Mouse (Mus musculus): ENCODE results near the gene Pxt1. TPM values are rescaled to one million over a fixed set of nuclear protein-coding genes. Genes with fewer than 3 reads are reported as not detected.

The Pxt1 gene
- polyA plus RNA-seq, 1 experiment from 2014 or later = not detected

GRCm38 (mm10) chr17:28984724-28985420 lies 41.2 kb upstream of the Pxt1 start:
- Histone ChIP-seq H3K9me3 (ENCODE audit: control insufficient read depth, low read length) (no peaks in the 10 kb centered on the region), H3K4me1 (ENCODE audit: control insufficient read depth, insufficient read depth, low read length) (no peaks in the 10 kb centered on the region), H3K4me2 (ENCODE audit: low read depth, severe bottlenecking) (no peak overlapping the region), H3K4me3 (ENCODE audit: low read depth, low read length) (no peak overlapping the region), H3K9ac (ENCODE audit: low read length) (no peak overlapping the region), H3K27me3 (ENCODE audit: control insufficient read depth, insufficient read depth, low read length) (no peaks in the 10 kb centered on the region), H3K36me3 (ENCODE audit: control insufficient read depth, insufficient read depth, low read length) (peaks cover 5% of the 10 kb centered on the region; the same call in 1 of the 2 replicates), H3K27ac (replicated peaks; ENCODE audit: low read depth, low read length) (no peak overlapping the region)
- no peak for ATAC-seq (ENCODE audit: insufficient number of reproducible peaks, low FRiP score, low TSS enrichment, low read depth)
- WGBS = 84% methylated on average over 1 of the region's 1 CpGs
- DNase-seq (ENCODE audit: low spot score) = no peak

- Histone ChIP-seq H3K27me3 (ENCODE audit: control insufficient read depth, insufficient read depth, low read length) (no peaks in the 10 kb centered on the region), H3K36me3 (ENCODE audit: control insufficient read depth, insufficient read depth, low read length) (peaks cover 13% of the 10 kb centered on the region), H3K27ac (replicated peaks; ENCODE audit: low read depth, low read length) (no peak overlapping the region), H3K4me1 (ENCODE audit: control insufficient read depth, insufficient read depth, low read length) (no peaks in the 10 kb centered on the region), H3K4me3 (ENCODE audit: low read depth, low read length) (no peak overlapping the region), H3K4me2 (ENCODE audit: low read depth, severe bottlenecking) (no peak overlapping the region), H3K9ac (ENCODE audit: low read length) (no peak overlapping the region), H3K9me3 (ENCODE audit: control insufficient read depth, low read length) (no peaks in the 10 kb centered on the region)
- no peak for ATAC-seq (ENCODE audit: insufficient number of reproducible peaks, low FRiP score, low TSS enrichment, low read depth)
- DNase-seq (ENCODE audit: low spot score) = no peak
- 46% methylated on average over 4 of the region's 4 CpGs for WGBS
Observed at GRCm38 (mm10) chr17:28982591-28982990, 39.0 kb upstream of the Pxt1 start.

GRCm38 (mm10) chr17:28981081-28981480 lies 37.4 kb upstream of the Pxt1 start:
- peaks cover 16% of the 10 kb centered on the region for H3K36me3 ChIP-seq (ENCODE audit: control insufficient read depth, insufficient read depth, low read length)
- ATAC-seq (ENCODE audit: insufficient number of reproducible peaks, low FRiP score, low TSS enrichment, low read depth) (no peak), DNase-seq (ENCODE audit: low spot score) (no peak)
- H3K27me3 ChIP-seq (ENCODE audit: control insufficient read depth, insufficient read depth, low read length) = no peaks in the 10 kb centered on the region
- 77% methylated on average over 4 of the region's 4 CpGs for WGBS
- H3K9ac ChIP-seq (ENCODE audit: low read length) = no peak overlapping the region
- H3K4me2 ChIP-seq (ENCODE audit: low read depth, severe bottlenecking) = no peak overlapping the region
- no peak overlapping the region for H3K27ac ChIP-seq (replicated peaks; ENCODE audit: low read depth, low read length)
- no peak overlapping the region for H3K4me3 ChIP-seq (ENCODE audit: low read depth, low read length)
- H3K4me1 ChIP-seq (ENCODE audit: control insufficient read depth, insufficient read depth, low read length) = no peaks in the 10 kb centered on the region
- H3K9me3 ChIP-seq (ENCODE audit: control insufficient read depth, low read length) = no peaks in the 10 kb centered on the region

- H3K9me3 ChIP-seq (ENCODE audit: control insufficient read depth, low read length) = no peaks in the 10 kb centered on the region
- peaks cover 18% of the 10 kb centered on the region for H3K36me3 ChIP-seq (ENCODE audit: control insufficient read depth, insufficient read depth, low read length)
- no peaks in the 10 kb centered on the region for H3K4me1 ChIP-seq (ENCODE audit: control insufficient read depth, insufficient read depth, low read length)
- no peak overlapping the region for H3K27ac ChIP-seq (replicated peaks; ENCODE audit: low read depth, low read length)
- no peaks in the 10 kb centered on the region for H3K27me3 ChIP-seq (ENCODE audit: control insufficient read depth, insufficient read depth, low read length)
- no peak overlapping the region for H3K4me3 ChIP-seq (ENCODE audit: low read depth, low read length)
- 93% methylated on average over 4 of the region's 4 CpGs for WGBS
- no peak overlapping the region for H3K4me2 ChIP-seq (ENCODE audit: low read depth, severe bottlenecking)
- no peak for DNase-seq (ENCODE audit: low spot score)
- no peak overlapping the region for H3K9ac ChIP-seq (ENCODE audit: low read length)
- no peak for ATAC-seq (ENCODE audit: insufficient number of reproducible peaks, low FRiP score, low TSS enrichment, low read depth)
Observed at GRCm38 (mm10) chr17:28979091-28979490, 35.5 kb upstream of the Pxt1 start.

- no peaks in the 10 kb centered on the region for H3K9me3 ChIP-seq (ENCODE audit: control insufficient read depth, low read length)
Observed at GRCm38 (mm10) chr17:28970122-28970521, 26.5 kb upstream of the Pxt1 start.

GRCm38 (mm10) chr17:28967021-28967610 lies 23.5 kb upstream of the Pxt1 start:
- 72% methylated on average over 11 of the region's 11 CpGs for WGBS
- ATAC-seq (ENCODE audit: insufficient number of reproducible peaks, low FRiP score, low TSS enrichment, low read depth) (no peak), DNase-seq (ENCODE audit: low spot score) (no peak)
- Histone ChIP-seq H3K4me3 (ENCODE audit: low read depth, low read length) (no peak overlapping the region), H3K9ac (ENCODE audit: low read length) (no peak overlapping the region), H3K4me1 (ENCODE audit: control insufficient read depth, insufficient read depth, low read length) (no peaks in the 10 kb centered on the region), H3K27ac (replicated peaks; ENCODE audit: low read depth, low read length) (no peak overlapping the region), H3K27me3 (ENCODE audit: control insufficient read depth, insufficient read depth, low read length) (no peaks in the 10 kb centered on the region), H3K36me3 (ENCODE audit: control insufficient read depth, insufficient read depth, low read length) (peaks cover 37% of the 10 kb centered on the region), H3K9me3 (ENCODE audit: control insufficient read depth, low read length) (no peaks in the 10 kb centered on the region), H3K4me2 (ENCODE audit: low read depth, severe bottlenecking) (no peak overlapping the region)

More at GRCm38 (mm10) chr17:28970122-28970521, 26.5 kb upstream of the Pxt1 start:
- DNase-seq (ENCODE audit: low spot score) (no peak), ATAC-seq (ENCODE audit: insufficient number of reproducible peaks, low FRiP score, low TSS enrichment, low read depth) (no peak)
- Histone ChIP-seq H3K27ac (replicated peaks; ENCODE audit: low read depth, low read length) (no peak overlapping the region), H3K4me2 (ENCODE audit: low read depth, severe bottlenecking) (no peak overlapping the region), H3K9ac (ENCODE audit: low read length) (no peak overlapping the region), H3K27me3 (ENCODE audit: control insufficient read depth, insufficient read depth, low read length) (no peaks in the 10 kb centered on the region), H3K36me3 (ENCODE audit: control insufficient read depth, insufficient read depth, low read length) (peaks cover 32% of the 10 kb centered on the region), H3K4me1 (ENCODE audit: control insufficient read depth, insufficient read depth, low read length) (no peaks in the 10 kb centered on the region), H3K4me3 (ENCODE audit: low read depth, low read length) (no peak overlapping the region)

GRCm38 (mm10) chr17:28961596-28961995 lies 18.0 kb upstream of the Pxt1 start:
- Histone ChIP-seq H3K27ac (replicated peaks; ENCODE audit: low read depth, low read length) (no peak overlapping the region), H3K9me3 (ENCODE audit: control insufficient read depth, low read length) (no peaks in the 10 kb centered on the region), H3K4me1 (ENCODE audit: control insufficient read depth, insufficient read depth, low read length) (no peaks in the 10 kb centered on the region), H3K4me3 (ENCODE audit: low read depth, low read length) (no peak overlapping the region), H3K4me2 (ENCODE audit: low read depth, severe bottlenecking) (no peak overlapping the region), H3K36me3 (ENCODE audit: control insufficient read depth, insufficient read depth, low read length) (peaks cover 33% of the 10 kb centered on the region), H3K9ac (ENCODE audit: low read length) (no peak overlapping the region), H3K27me3 (ENCODE audit: control insufficient read depth, insufficient read depth, low read length) (no peaks in the 10 kb centered on the region)
- no peak for DNase-seq (ENCODE audit: low spot score)
- ATAC-seq (ENCODE audit: insufficient number of reproducible peaks, low FRiP score, low TSS enrichment, low read depth) = no peak
- 93% methylated on average over 10 of the region's 10 CpGs for WGBS

- H3K9me3 ChIP-seq (ENCODE audit: control insufficient read depth, low read length) = no peaks in the 10 kb centered on the region
- H3K27me3 ChIP-seq (ENCODE audit: control insufficient read depth, insufficient read depth, low read length) = no peaks in the 10 kb centered on the region
- 85% methylated on average over 10 of the region's 10 CpGs for WGBS
- H3K4me1 ChIP-seq (ENCODE audit: control insufficient read depth, insufficient read depth, low read length) = no peaks in the 10 kb centered on the region
- ATAC-seq (ENCODE audit: insufficient number of reproducible peaks, low FRiP score, low TSS enrichment, low read depth) (no peak), DNase-seq (ENCODE audit: low spot score) (no peak)
- no peak overlapping the region for H3K4me2 ChIP-seq (ENCODE audit: low read depth, severe bottlenecking)
- H3K27ac ChIP-seq (replicated peaks; ENCODE audit: low read depth, low read length) = no peak overlapping the region
- H3K36me3 ChIP-seq (ENCODE audit: control insufficient read depth, insufficient read depth, low read length) = peaks cover 25% of the 10 kb centered on the region
- no peak overlapping the region for H3K9ac ChIP-seq (ENCODE audit: low read length)
- no peak overlapping the region for H3K4me3 ChIP-seq (ENCODE audit: low read depth, low read length)
Observed at GRCm38 (mm10) chr17:28960597-28960996, 17.0 kb upstream of the Pxt1 start.
